12 mouse cellular contexts compared by ENCODE assay signal in the genomic region with DNA sequence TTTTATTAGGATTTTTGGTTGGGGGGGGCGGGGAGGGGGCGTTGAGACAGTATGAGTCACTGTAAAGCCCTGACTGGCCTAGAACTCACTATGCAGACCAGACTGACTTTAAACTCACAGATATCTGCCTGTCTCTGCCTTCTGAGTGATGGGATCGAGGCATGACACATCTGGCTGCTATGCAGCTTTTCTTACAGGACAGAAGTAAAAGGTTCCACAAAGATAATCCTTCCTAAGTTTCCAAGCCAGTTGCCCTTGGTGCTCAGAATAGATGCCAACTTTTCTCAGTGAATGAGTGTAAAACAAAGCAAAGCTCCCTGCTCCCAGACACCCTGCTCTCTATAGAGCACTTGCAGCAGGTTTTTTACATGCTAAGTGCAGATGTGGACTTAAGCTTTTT.
"Had no signal": no experiment of that assay in that cellular context is flagged by ENCODE, and none has a peak within 500 bp of the region (broad histone marks: within the 10 kb centered on the region; RNA-seq: fewer than 3 reads in every experiment).

No protein-coding gene starts in this region.

- DNase-seq: gastrocnemius, postnatal 14 days; gastrocnemius, postnatal 36 days; heart, adult 18-20 months; heart, postnatal 10 days; heart, postnatal 4 days; kidney, adult 2 months; kidney, adult 9 months; kidney, postnatal 14 days; kidney, postnatal 36 days; layer of hippocampus, adult 9-11 months; layer of hippocampus, postnatal 36 days; left cerebral cortex, postnatal 4 days had no signal
